Mouse (Mus musculus) forebrain, embryonic 15.5 days (tissue): ENCODE measurements around the gene Cenpx. TPM values are rescaled to one million over a fixed set of nuclear protein-coding genes. Genes with fewer than 3 reads are reported as not detected.

Source experiments
- ATAC-seq: fragments of 200-750 bp; cut with Nextera tagmentation; replicated peaks from 2 replicates; pipeline ENCODE4 v1.8.0; 2017; ENCODE audit warnings: mild to moderate bottlenecking, moderate TSS enrichment, moderate library complexity
- H3K27ac ChIP-seq: fragments of 300-500 bp; sonication (generic); replicated peaks from 2 replicates; pipeline ENCODE4 v1.5.1; 2015; ENCODE audit warnings: mild to moderate bottlenecking, inconsistent platforms
- H3K27me3 ChIP-seq: fragments of 300-500 bp; sonication (generic); 2 replicates; pipeline ENCODE4 v1.6.1; 2015; ENCODE audit warnings: inconsistent platforms
- H3K36me3 ChIP-seq: fragments of 300-500 bp; sonication (generic); 2 replicates; pipeline ENCODE4 v1.6.1; 2015; ENCODE audit warnings: mild to moderate bottlenecking, inconsistent platforms
- H3K4me1 ChIP-seq: fragments of 300-500 bp; sonication (generic); 2 replicates; pipeline ENCODE4 v1.6.1; 2015; ENCODE audit warnings: inconsistent platforms
- H3K4me2 ChIP-seq: fragments of 300-500 bp; sonication (generic); replicated peaks from 2 replicates; pipeline ENCODE4 v1.6.1; 2015; ENCODE audit warnings: mild to moderate bottlenecking, inconsistent platforms
- H3K4me3 ChIP-seq: fragments of 300-500 bp; sonication (generic); 2 replicates; pipeline ENCODE4 v1.5.1; 2015; ENCODE audit warnings: mild to moderate bottlenecking, inconsistent platforms
- H3K9ac ChIP-seq: fragments of 300-500 bp; sonication (generic); replicated peaks from 2 replicates; pipeline ENCODE4 v1.6.1; 2015; ENCODE audit warnings: mild to moderate bottlenecking, inconsistent platforms
- H3K9me3 ChIP-seq: fragments of 300-500 bp; sonication (generic); 2 replicates; pipeline ENCODE4 v1.6.1; 2016; ENCODE audit warnings: inconsistent platforms
- WGBS: fragments of 180-500 bp; shearing (Covaris S2); methylation state at CpG from one replicate; pipeline ENCODE4 v1.1.7; 2015; ENCODE audit warnings: mixed read lengths; 5-methylcytosine and 5-hydroxymethylcytosine counted together
- polyA plus RNA-seq: library from polyadenylated mRNA; unstranded; fragments of >200 nt; fragmentation: Nextera tagmentation; extraction: Ambion mirVana; gene quantifications from 2 replicates; pipeline ENCODE4 v1.2.1, GENCODE M21; 2015

Gene Cenpx
- polyA plus RNA-seq, 1 experiment from 2014 or later, result 97.9 TPM

- peak overlapping the region; percentile 96 for H3K4me2 ChIP-seq
- peak; percentile 4; the same call in 1 of the 2 replicates for ATAC-seq
- no peaks in the 10 kb centered on the region for H3K27me3 ChIP-seq
- no peaks in the 10 kb centered on the region for H3K9me3 ChIP-seq
- WGBS, result 20% methylated on average over 21 of the region's 21 CpGs
- H3K27ac ChIP-seq, result no peak overlapping the region
- peaks cover 19% of the 10 kb centered on the region for H3K36me3 ChIP-seq
- H3K4me1 ChIP-seq, result peaks cover 28% of the 10 kb centered on the region
- H3K9ac ChIP-seq, result peak overlapping the region; percentile 71
- peak overlapping the region; percentile 52 for H3K4me3 ChIP-seq
Observed at GRCm38 (mm10) chr11:120722067-120722630, 8.6 kb upstream of the Cenpx start.

DNA sequence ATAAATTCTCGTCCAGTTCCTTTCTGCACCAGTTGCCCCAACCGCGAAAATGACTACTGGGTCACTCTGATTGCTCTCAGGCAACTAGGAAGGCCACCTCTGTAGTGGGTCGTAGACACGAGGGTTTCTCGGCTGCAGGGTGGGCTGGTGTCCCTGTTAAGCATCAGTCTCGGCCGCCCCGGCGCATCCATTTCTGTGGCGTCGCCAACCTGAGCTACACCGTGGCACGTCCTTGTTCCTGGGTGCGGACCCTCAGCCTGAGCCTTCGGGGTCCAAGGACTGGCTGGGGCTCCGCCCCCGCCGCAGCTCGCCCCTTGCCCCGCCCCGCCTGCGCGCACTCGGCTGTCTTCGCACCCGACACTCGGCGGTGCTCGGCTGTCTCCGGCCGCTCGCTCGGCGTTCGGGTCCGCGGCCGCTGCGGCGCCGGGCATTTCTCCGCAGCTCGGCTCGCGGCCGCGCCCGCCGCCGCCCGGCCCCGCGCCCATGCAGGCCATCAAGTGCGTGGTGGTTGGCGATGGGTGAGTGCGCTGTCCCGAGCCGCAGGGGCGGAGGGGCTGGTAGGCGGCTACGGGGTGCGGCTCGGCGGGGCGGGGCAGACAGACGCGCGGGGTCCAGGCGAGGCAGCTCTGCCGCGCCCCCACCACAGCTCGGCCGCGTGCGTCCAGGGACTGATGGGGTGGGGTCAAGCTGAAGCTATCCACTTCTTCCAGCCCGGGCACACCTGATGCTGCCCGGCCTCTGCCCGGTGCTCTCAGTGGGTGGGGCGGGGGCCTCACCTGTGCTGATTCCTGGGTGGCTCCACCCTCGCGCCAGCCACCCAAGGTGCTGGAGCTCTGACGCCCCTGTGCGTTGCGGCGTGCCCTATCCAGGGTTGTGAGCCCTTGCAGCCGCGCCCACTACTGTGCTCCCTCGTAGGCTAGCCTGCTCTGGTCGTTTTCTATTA is 7.9 kb upstream of the Cenpx start, which contains the start of gene Rac3:
TSS of gene Rac3 (plus strand) at position 347 of the 943 bp plus-strand sequence.
- Histone ChIP-seq H3K36me3 (peaks cover 24% of the 10 kb centered on the region), H3K27me3 (no peaks in the 10 kb centered on the region), H3K4me1 (peaks cover 21% of the 10 kb centered on the region), H3K9me3 (no peaks in the 10 kb centered on the region), H3K4me2 (peak within 1 kb of the TSS; percentile 96), H3K9ac (peak within 1 kb of the TSS; percentile 71), H3K4me3 (peak within 1 kb of the TSS; percentile 52), H3K27ac (peak within 1 kb of the TSS; percentile 8; the same call in 1 of the 2 replicates)
- WGBS, result under 1% methylated on average over 89 of the region's 90 CpGs
- ATAC-seq, result peak; percentile 88

GRCm38 (mm10) chr11:120720450-120720849 is 6.9 kb upstream of the Cenpx start:
- 10% methylated on average over 17 of the region's 17 CpGs for WGBS
- H3K36me3 ChIP-seq, result peaks cover 24% of the 10 kb centered on the region
- ATAC-seq, result peak; percentile 20; the same call in 1 of the 2 replicates

DNA sequence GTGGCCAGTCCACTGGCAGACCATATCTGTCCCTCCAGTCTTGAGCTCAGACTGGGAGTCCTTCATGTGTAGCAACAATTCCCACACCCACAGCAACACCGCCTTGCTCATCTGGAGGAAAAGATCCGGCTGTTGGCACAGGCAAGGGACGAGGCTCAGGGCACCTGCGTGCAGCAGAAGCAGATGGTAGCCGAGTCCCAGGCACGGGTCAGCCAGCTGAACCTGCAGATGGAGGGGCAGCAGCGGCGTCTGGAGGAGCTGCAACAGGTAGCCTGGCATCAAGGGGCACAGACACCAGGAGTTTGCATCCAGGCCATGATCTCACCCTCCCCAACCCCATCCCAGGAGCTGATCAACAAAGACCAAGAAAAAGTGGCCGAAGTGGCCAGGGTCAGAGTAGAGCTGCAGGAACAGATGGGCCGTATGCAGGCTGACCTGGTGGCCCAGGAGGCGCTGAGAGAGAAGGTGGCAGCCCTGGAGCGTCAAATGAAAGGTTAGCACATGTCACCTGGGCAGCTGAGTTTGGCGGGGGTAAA is 6.4 kb upstream of the Cenpx start:
- Histone ChIP-seq H3K27ac (no peak overlapping the region), H3K4me3 (no peak overlapping the region), H3K9me3 (no peaks in the 10 kb centered on the region), H3K4me1 (peaks cover 30% of the 10 kb centered on the region), H3K9ac (no peak overlapping the region), H3K36me3 (peaks cover 24% of the 10 kb centered on the region), H3K27me3 (no peaks in the 10 kb centered on the region), H3K4me2 (0 out of 2 replicates have a peak overlapping the region, but pooled peaks have one; percentile 96)
- WGBS, result 87% methylated on average over 13 of the region's 13 CpGs
- no peak for ATAC-seq

More at GRCm38 (mm10) chr11:120720450-120720849, 6.9 kb upstream of the Cenpx start:
- no peaks in the 10 kb centered on the region for H3K27me3 ChIP-seq
- peak overlapping the region; percentile 8; the same call in 1 of the 2 replicates for H3K27ac ChIP-seq
- peaks cover 25% of the 10 kb centered on the region for H3K4me1 ChIP-seq
- peak overlapping the region; percentile 71 for H3K9ac ChIP-seq
- H3K4me2 ChIP-seq, result peak overlapping the region; percentile 96
- peak overlapping the region; percentile 52 for H3K4me3 ChIP-seq
- H3K9me3 ChIP-seq, result no peaks in the 10 kb centered on the region

- WGBS, result 91% methylated on average over 9 of the region's 9 CpGs
- H3K36me3 ChIP-seq, result peaks cover 24% of the 10 kb centered on the region
- H3K9ac ChIP-seq, result no peak overlapping the region
- H3K9me3 ChIP-seq, result no peaks in the 10 kb centered on the region
- H3K27me3 ChIP-seq, result no peaks in the 10 kb centered on the region
- H3K4me2 ChIP-seq, result no peak overlapping the region
- H3K4me1 ChIP-seq, result peaks cover 37% of the 10 kb centered on the region
- H3K4me3 ChIP-seq, result no peak overlapping the region
- no peak for ATAC-seq
- no peak overlapping the region for H3K27ac ChIP-seq
Observed at GRCm38 (mm10) chr11:120719242-120719641, 5.7 kb upstream of the Cenpx start.

DNA sequence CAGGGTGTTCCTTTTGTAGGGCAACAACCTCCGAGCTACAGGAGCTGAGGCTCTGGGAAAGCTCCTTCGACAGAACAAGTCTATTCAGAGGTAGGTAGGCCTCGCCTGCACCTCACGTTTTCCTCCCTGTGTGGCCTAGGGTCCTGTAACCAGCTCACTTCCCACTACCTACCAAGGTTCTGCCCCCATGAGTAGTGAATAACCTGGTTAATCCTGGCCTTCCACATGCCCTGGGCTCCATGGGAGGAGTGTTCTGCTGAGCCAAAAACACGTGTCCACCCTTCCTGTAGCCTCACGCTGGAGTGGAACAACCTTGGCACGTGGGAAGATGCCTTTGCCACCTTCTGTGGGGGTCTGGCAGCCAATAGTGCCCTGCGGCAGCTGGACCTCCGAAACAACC is 1.6 kb upstream of the Cenpx start:
- peak overlapping the region; percentile 79; the same call in 1 of the 2 replicates for H3K4me2 ChIP-seq
- H3K4me3 ChIP-seq, result no peak overlapping the region
- H3K9ac ChIP-seq, result peak overlapping the region; percentile 71; the same call in 1 of the 2 replicates
- no peaks in the 10 kb centered on the region for H3K9me3 ChIP-seq
- H3K4me1 ChIP-seq, result peaks cover 30% of the 10 kb centered on the region
- peaks cover 30% of the 10 kb centered on the region for H3K36me3 ChIP-seq
- ATAC-seq, result no peak
- 91% methylated on average over 9 of the region's 9 CpGs for WGBS
- no peaks in the 10 kb centered on the region for H3K27me3 ChIP-seq
- H3K27ac ChIP-seq, result no peak overlapping the region

DNA sequence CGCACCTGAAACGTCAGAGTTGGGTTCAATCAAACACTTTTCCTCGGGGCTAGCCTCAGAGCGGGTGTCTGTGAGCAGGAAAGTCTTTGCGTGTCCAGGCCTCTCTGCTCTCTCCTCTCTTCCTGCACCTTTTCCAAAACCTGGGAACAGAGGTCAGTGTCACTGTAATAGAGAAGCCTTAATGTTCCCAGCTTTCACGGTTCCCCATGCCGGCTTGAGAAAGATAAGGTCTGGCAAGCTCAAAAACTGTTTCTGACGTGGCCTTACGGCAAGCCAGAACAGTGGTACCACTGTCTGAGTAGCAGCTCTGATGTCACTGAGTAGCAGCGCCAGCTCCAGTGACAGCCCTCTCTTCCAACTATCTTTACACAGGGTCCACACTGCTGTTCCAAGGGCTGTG is 1.0 kb upstream of the Cenpx start:
- no peaks in the 10 kb centered on the region for H3K9me3 ChIP-seq
- no peaks in the 10 kb centered on the region for H3K27me3 ChIP-seq
- peak overlapping the region; percentile 79 for H3K4me2 ChIP-seq
- peaks cover 30% of the 10 kb centered on the region for H3K4me1 ChIP-seq
- H3K36me3 ChIP-seq, result peaks cover 29% of the 10 kb centered on the region
- 65% methylated on average over 10 of the region's 10 CpGs for WGBS
- no peak for ATAC-seq
- H3K27ac ChIP-seq, result no peak overlapping the region
- peak overlapping the region; percentile 64 for H3K4me3 ChIP-seq
- peak overlapping the region; percentile 71 for H3K9ac ChIP-seq

GRCm38 (mm10) chr11:120712771-120713568 is 568 bp downstream of the Cenpx start:
- Histone ChIP-seq H3K4me3 (peak overlapping the region; percentile 64), H3K9ac (peak overlapping the region; percentile 57), H3K36me3 (peaks cover 17% of the 10 kb centered on the region; the same call in 1 of the 2 replicates), H3K27me3 (no peaks in the 10 kb centered on the region), H3K9me3 (no peaks in the 10 kb centered on the region), H3K4me1 (peaks cover 30% of the 10 kb centered on the region), H3K27ac (peak overlapping the region; percentile 76), H3K4me2 (peak overlapping the region; percentile 99)
- under 1% methylated on average over 38 of the region's 38 CpGs for WGBS
- ATAC-seq, result peak; percentile 7; the same call in 1 of the 2 replicates

DNA sequence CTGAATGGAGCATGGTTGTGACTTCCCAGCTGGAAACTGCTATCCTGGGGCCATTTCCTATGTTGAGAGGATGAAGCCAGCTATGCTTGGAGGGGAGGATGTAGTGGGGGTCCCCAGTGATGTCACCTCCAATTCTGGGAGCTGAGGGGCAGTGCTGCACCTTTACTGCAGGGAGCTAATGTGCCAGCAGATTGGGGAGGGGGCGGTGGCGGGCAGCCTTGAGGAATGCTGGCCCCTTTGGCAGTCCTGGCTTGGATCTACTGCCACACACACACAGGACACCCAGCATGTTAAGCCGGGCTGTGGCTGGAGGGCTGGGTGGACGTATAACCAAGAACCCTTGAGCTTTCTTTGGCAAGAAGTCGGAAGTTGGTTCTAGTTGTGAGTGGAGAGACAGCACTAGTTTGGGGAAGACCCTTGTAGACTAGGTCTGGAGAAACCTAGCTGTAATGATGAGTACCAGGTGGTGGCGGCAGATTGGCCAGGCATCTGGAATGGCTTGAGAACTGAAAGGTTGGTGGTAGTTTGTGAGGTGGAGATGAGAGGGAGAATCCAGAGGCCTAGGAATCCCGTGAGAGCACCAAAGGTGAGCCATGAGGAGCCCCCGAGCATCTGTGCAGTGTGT is 1.4 kb downstream of the Cenpx start:
- ATAC-seq, result no peak
- Histone ChIP-seq H3K9ac (no peak overlapping the region), H3K27me3 (no peaks in the 10 kb centered on the region), H3K27ac (no peak overlapping the region), H3K4me3 (peak overlapping the region; percentile 64; the same call in 1 of the 2 replicates), H3K9me3 (no peaks in the 10 kb centered on the region), H3K4me1 (peaks cover 30% of the 10 kb centered on the region), H3K36me3 (peaks cover 11% of the 10 kb centered on the region; the same call in 1 of the 2 replicates), H3K4me2 (peak overlapping the region; percentile 99; the same call in 1 of the 2 replicates)
- 64% methylated on average over 8 of the region's 8 CpGs for WGBS

GRCm38 (mm10) chr11:120710672-120711071 is 2.9 kb downstream of the Cenpx start:
- Histone ChIP-seq H3K4me2 (no peak overlapping the region), H3K27ac (no peak overlapping the region), H3K36me3 (peaks cover 7% of the 10 kb centered on the region; the same call in 1 of the 2 replicates), H3K27me3 (no peaks in the 10 kb centered on the region), H3K9me3 (no peaks in the 10 kb centered on the region), H3K4me3 (no peak overlapping the region), H3K9ac (no peak overlapping the region), H3K4me1 (peaks cover 31% of the 10 kb centered on the region)
- ATAC-seq, result no peak
- WGBS, result 87% methylated on average over 5 of the region's 5 CpGs

DNA sequence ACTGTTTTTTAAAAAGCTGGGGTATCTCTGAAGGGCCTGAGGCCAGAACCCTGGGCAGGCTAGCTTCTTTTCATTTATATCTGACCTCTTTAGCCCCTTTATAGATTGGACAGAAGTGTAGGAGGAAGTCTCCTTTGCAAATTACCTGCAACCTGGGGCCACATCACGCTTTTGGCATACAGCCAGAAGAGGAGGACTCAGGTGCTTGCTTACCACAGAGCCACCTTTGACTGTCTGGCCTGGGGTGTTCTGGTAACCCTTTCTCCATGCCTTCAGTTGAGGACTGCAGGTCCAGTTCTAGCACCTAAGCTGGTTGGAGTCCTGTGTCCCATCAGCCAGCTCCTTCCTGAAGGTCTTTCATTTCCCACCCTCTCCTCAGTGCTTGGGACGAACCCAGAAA is 4.0 kb downstream of the Cenpx start:
- Histone ChIP-seq H3K36me3 (peaks cover 7% of the 10 kb centered on the region; the same call in 1 of the 2 replicates), H3K27ac (no peak overlapping the region), H3K4me1 (peaks cover 24% of the 10 kb centered on the region), H3K9ac (no peak overlapping the region), H3K4me3 (no peak overlapping the region), H3K27me3 (no peaks in the 10 kb centered on the region), H3K9me3 (no peaks in the 10 kb centered on the region), H3K4me2 (no peak overlapping the region)
- ATAC-seq, result no peak
- 79% methylated on average over 2 of the region's 2 CpGs for WGBS
